Mouse (Mus musculus): ENCODE data around the gene Ppp1r9a. TPM values are rescaled to one million over a fixed set of nuclear protein-coding genes. Genes with fewer than 3 reads are reported as not detected.

Gene Ppp1r9a
- polyA plus RNA-seq, 1 experiment: 1.1 TPM

GRCm38 (mm10) chr6:5151171-5151570, 248.5 kb downstream of the Ppp1r9a start:
- no peaks in the 10 kb centered on the region for H3K36me3 ChIP-seq (ENCODE audit: control insufficient read depth, insufficient read depth, low read length)
- TF ChIP-seq POLR2A (IDR thresholded peaks at IDR 0.05; ENCODE audit: low read depth, low read length): no peak
- H3K27me3 ChIP-seq (ENCODE audit: control insufficient read depth, insufficient read depth, low read length): no peaks in the 10 kb centered on the region
- H3K27ac ChIP-seq (ENCODE audit: insufficient read depth, low read depth, low read length): no peak overlapping the region
- WGBS: 82% methylated on average over 4 of the region's 4 CpGs
- no peaks in the 10 kb centered on the region for H3K4me1 ChIP-seq (ENCODE audit: control insufficient read depth, insufficient read depth, insufficient read length, low read length)
- H3K4me3 ChIP-seq (ENCODE audit: low read depth, low read length): no peak overlapping the region

- WGBS: 88% methylated on average over 2 of the region's 2 CpGs
- H3K36me3 ChIP-seq (ENCODE audit: control insufficient read depth, insufficient read depth, low read length): no peaks in the 10 kb centered on the region
- no peaks in the 10 kb centered on the region for H3K27me3 ChIP-seq (ENCODE audit: control insufficient read depth, insufficient read depth, low read length)
- TF ChIP-seq POLR2A (IDR thresholded peaks at IDR 0.05; ENCODE audit: low read depth, low read length): no peak
- H3K4me3 ChIP-seq (ENCODE audit: low read depth, low read length): no peak overlapping the region
- H3K4me1 ChIP-seq (ENCODE audit: control insufficient read depth, insufficient read depth, insufficient read length, low read length): no peaks in the 10 kb centered on the region
- H3K27ac ChIP-seq (ENCODE audit: insufficient read depth, low read depth, low read length): no peak overlapping the region
Observed at GRCm38 (mm10) chr6:5152185-5152584, 249.5 kb downstream of the Ppp1r9a start.

GRCm38 (mm10) chr6:5154786-5155185, 252.1 kb downstream of the Ppp1r9a start:
- Histone ChIP-seq H3K27ac (ENCODE audit: insufficient read depth, low read depth, low read length) (no peak overlapping the region), H3K4me1 (ENCODE audit: control insufficient read depth, insufficient read depth, insufficient read length, low read length) (no peaks in the 10 kb centered on the region), H3K27me3 (ENCODE audit: control insufficient read depth, insufficient read depth, low read length) (no peaks in the 10 kb centered on the region), H3K4me3 (ENCODE audit: low read depth, low read length) (no peak overlapping the region), H3K36me3 (ENCODE audit: control insufficient read depth, insufficient read depth, low read length) (no peaks in the 10 kb centered on the region)
- 84% methylated on average over 6 of the region's 6 CpGs for WGBS
- TF ChIP-seq CTCF (IDR thresholded peaks at IDR 0.05; ENCODE audit: extremely low read depth, insufficient read length, insufficient replicate concordance, low read depth, low read length) (no peak), POLR2A (IDR thresholded peaks at IDR 0.05; ENCODE audit: low read depth, low read length) (no peak)

GRCm38 (mm10) chr6:5155313-5155927, 252.7 kb downstream of the Ppp1r9a start:
- H3K4me3 ChIP-seq (ENCODE audit: low read depth, low read length): no peak overlapping the region
- H3K4me1 ChIP-seq (ENCODE audit: control insufficient read depth, insufficient read depth, insufficient read length, low read length): no peaks in the 10 kb centered on the region
- H3K27ac ChIP-seq (ENCODE audit: insufficient read depth, low read depth, low read length): no peak overlapping the region
- no peaks in the 10 kb centered on the region for H3K36me3 ChIP-seq (ENCODE audit: control insufficient read depth, insufficient read depth, low read length)
- WGBS: 88% methylated on average over 1 of the region's 1 CpGs
- TF ChIP-seq POLR2A (IDR thresholded peaks at IDR 0.05; ENCODE audit: low read depth, low read length) (no peak), CTCF (IDR thresholded peaks at IDR 0.05; ENCODE audit: extremely low read depth, insufficient read length, insufficient replicate concordance, low read depth, low read length) (no peak)
- H3K27me3 ChIP-seq (ENCODE audit: control insufficient read depth, insufficient read depth, low read length): no peaks in the 10 kb centered on the region

- WGBS: 79% methylated on average over 6 of the region's 6 CpGs
- no peaks in the 10 kb centered on the region for H3K4me1 ChIP-seq (ENCODE audit: control insufficient read depth, insufficient read depth, insufficient read length, low read length)
- H3K4me3 ChIP-seq (ENCODE audit: low read depth, low read length): no peak overlapping the region
- TF ChIP-seq POLR2A (IDR thresholded peaks at IDR 0.05; ENCODE audit: low read depth, low read length) (no peak), CTCF (IDR thresholded peaks at IDR 0.05; ENCODE audit: extremely low read depth, insufficient read length, insufficient replicate concordance, low read depth, low read length) (no peak)
- no peak overlapping the region for H3K27ac ChIP-seq (ENCODE audit: insufficient read depth, low read depth, low read length)
- no peaks in the 10 kb centered on the region for H3K27me3 ChIP-seq (ENCODE audit: control insufficient read depth, insufficient read depth, low read length)
- H3K36me3 ChIP-seq (ENCODE audit: control insufficient read depth, insufficient read depth, low read length): no peaks in the 10 kb centered on the region
Observed at GRCm38 (mm10) chr6:5156541-5157425, 254.1 kb downstream of the Ppp1r9a start.

GRCm38 (mm10) chr6:5159385-5159791, 256.7 kb downstream of the Ppp1r9a start:
- H3K4me1 ChIP-seq (ENCODE audit: control insufficient read depth, insufficient read depth, insufficient read length, low read length): no peaks in the 10 kb centered on the region
- no peaks in the 10 kb centered on the region for H3K36me3 ChIP-seq (ENCODE audit: control insufficient read depth, insufficient read depth, low read length)
- H3K27ac ChIP-seq (ENCODE audit: insufficient read depth, low read depth, low read length): no peak overlapping the region
- WGBS: 78% methylated on average over 7 of the region's 7 CpGs
- H3K4me3 ChIP-seq (ENCODE audit: low read depth, low read length): no peak overlapping the region
- TF ChIP-seq POLR2A (IDR thresholded peaks at IDR 0.05; ENCODE audit: low read depth, low read length) (no peak), CTCF (IDR thresholded peaks at IDR 0.05; ENCODE audit: extremely low read depth, insufficient read length, insufficient replicate concordance, low read depth, low read length) (no peak)
- H3K27me3 ChIP-seq (ENCODE audit: control insufficient read depth, insufficient read depth, low read length): no peaks in the 10 kb centered on the region

- no peak overlapping the region for H3K4me3 ChIP-seq (ENCODE audit: low read depth, low read length)
- no peaks in the 10 kb centered on the region for H3K4me1 ChIP-seq (ENCODE audit: control insufficient read depth, insufficient read depth, insufficient read length, low read length)
- 74% methylated on average over 6 of the region's 6 CpGs for WGBS
- TF ChIP-seq CTCF (IDR thresholded peaks at IDR 0.05; ENCODE audit: extremely low read depth, insufficient read length, insufficient replicate concordance, low read depth, low read length) (no peak), POLR2A (IDR thresholded peaks at IDR 0.05; ENCODE audit: low read depth, low read length) (no peak)
- H3K27me3 ChIP-seq (ENCODE audit: control insufficient read depth, insufficient read depth, low read length): no peaks in the 10 kb centered on the region
- H3K27ac ChIP-seq (ENCODE audit: insufficient read depth, low read depth, low read length): no peak overlapping the region
- H3K36me3 ChIP-seq (ENCODE audit: control insufficient read depth, insufficient read depth, low read length): no peaks in the 10 kb centered on the region
Observed at GRCm38 (mm10) chr6:5162052-5162451, 259.3 kb downstream of the Ppp1r9a start.
